8 mouse cellular contexts compared by ENCODE assay signal in the genomic region with DNA sequence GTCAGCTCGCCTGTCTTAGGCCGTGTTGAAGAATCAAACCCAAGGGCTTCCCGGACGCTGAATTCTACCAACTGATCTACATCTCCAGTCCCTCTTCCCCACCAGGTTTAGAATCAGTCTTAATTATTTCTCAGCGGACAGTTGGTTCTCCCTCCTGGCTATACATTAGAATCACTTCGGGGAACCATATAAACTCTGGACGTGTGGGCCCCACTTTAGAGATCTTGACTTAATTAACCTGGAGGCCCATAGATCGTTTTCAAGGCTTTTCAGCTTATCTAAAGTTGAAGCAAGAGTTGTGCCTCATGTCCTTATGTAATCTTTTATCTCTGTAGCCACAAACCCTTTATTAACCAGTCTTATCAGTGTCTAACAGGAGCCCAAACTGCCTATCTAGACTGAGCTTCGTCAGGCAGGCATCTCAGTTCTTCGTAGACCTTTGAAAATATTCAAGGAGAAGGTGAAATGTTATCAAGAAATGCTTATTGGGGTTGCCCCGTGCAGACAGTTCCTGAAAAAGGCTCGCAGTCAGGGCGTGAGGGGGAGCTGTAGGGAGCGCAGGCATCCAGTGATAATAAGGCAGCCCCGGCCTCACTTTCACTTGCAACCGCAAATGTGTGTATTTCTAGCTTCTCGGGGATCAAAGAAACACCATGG. TPM values are rescaled to one million over a fixed set of nuclear protein-coding genes. Genes with fewer than 3 reads are reported as not detected.
DNase-seq lines count a peak whose midpoint lies in the region; ATAC-seq and TF ChIP-seq lines count a peak whose summit lies in the region.

No protein-coding gene starts in this region.

- intact Hi-C loops in gastrocnemius, postnatal 14 days (cut with DNase I; ENCODE audit: low total_unique reads), result loop anchor here (2.0 kb wide), 1 partner anchor 178 kb away; no protein-coding TSS in a partner anchor

- H3K4me3 ChIP-seq in lung, postnatal 0 days (ENCODE audit: low read depth, low read length), result peak overlapping the region; percentile 75
- peak overlapping the region; percentile 89 for H3K4me3 ChIP-seq in embryonic facial prominence, embryonic 12.5 days
- H3K4me3 ChIP-seq in hindbrain, embryonic 16.5 days (ENCODE audit: low read length), result peak overlapping the region; percentile 91

- no peaks in the 10 kb centered on the region for H3K27me3 ChIP-seq in lung, postnatal 0 days (replicated peaks; ENCODE audit: insufficient read depth, low read length)
- H3K27me3 ChIP-seq in embryonic facial prominence, embryonic 12.5 days, result no peaks in the 10 kb centered on the region
- H3K27me3 ChIP-seq in hindbrain, embryonic 16.5 days (replicated peaks; ENCODE audit: control insufficient read depth, insufficient read depth, low read length), result no peaks in the 10 kb centered on the region

- TF ChIP-seq CTCF in lung, postnatal 0 days (IDR thresholded peaks at IDR 0.05), result peak; percentile 30

- no peaks in the 10 kb centered on the region for H3K9me3 ChIP-seq in lung, postnatal 0 days (ENCODE audit: low read length)
- H3K9me3 ChIP-seq in embryonic facial prominence, embryonic 12.5 days, result no peaks in the 10 kb centered on the region
- no peaks in the 10 kb centered on the region for H3K9me3 ChIP-seq in hindbrain, embryonic 16.5 days (ENCODE audit: control insufficient read depth, low read length)

- no peak for DNase-seq in lung, postnatal 0 days (ENCODE audit: low spot score)
- no peak for DNase-seq in lung, postnatal 14 days
- no peak for DNase-seq in gastrocnemius, postnatal 14 days
- DNase-seq in thymus, postnatal 4 days, result no peak

- ATAC-seq in lung, postnatal 0 days, result peak; percentile 42
- no peak for ATAC-seq in embryonic facial prominence, embryonic 12.5 days (ENCODE audit: insufficient number of reproducible peaks, insufficient read depth, low FRiP score, low TSS enrichment)
- ATAC-seq in hindbrain, embryonic 16.5 days, result peak; percentile 79
- peak; percentile 78 for ATAC-seq in megakaryocyte-erythroid progenitor cell, adult 5-6 weeks (replicated peaks; ENCODE audit: low FRiP score, low TSS enrichment, poor library complexity, severe bottlenecking)
- no peak for ATAC-seq in monocyte, adult 5-6 weeks (replicated peaks; ENCODE audit: insufficient number of reproducible peaks, low FRiP score, low TSS enrichment, poor library complexity, severe bottlenecking)

- H3K4me2 ChIP-seq in lung, postnatal 0 days (replicated peaks; ENCODE audit: low read depth, low read length), result peak overlapping the region; percentile 78
- peak overlapping the region; percentile 76 for H3K4me2 ChIP-seq in embryonic facial prominence, embryonic 12.5 days (replicated peaks)
- peak overlapping the region; percentile 72 for H3K4me2 ChIP-seq in hindbrain, embryonic 16.5 days (ENCODE audit: low read length)

- 5% methylated on average over 17 of the region's 17 CpGs for WGBS in lung, postnatal 0 days
- WGBS in embryonic facial prominence, embryonic 12.5 days, result 7% methylated on average over 17 of the region's 17 CpGs
- WGBS in hindbrain, embryonic 16.5 days, result 8% methylated on average over 17 of the region's 17 CpGs

- peak overlapping the region; percentile 51; the same call in 1 of the 2 replicates for H3K9ac ChIP-seq in lung, postnatal 0 days (replicated peaks; ENCODE audit: low read depth)
- H3K9ac ChIP-seq in embryonic facial prominence, embryonic 12.5 days, result peak overlapping the region; percentile 31
- H3K9ac ChIP-seq in hindbrain, embryonic 16.5 days (ENCODE audit: low read depth, low read length), result peak overlapping the region; percentile 91; the same call in 1 of the 2 replicates

- TF ChIP-seq EP300 in lung, postnatal 0 days (IDR thresholded peaks at IDR 0.05), result 0 out of 2 replicates have a peak, but pooled peaks have one; percentile 3

- H3K4me1 ChIP-seq in lung, postnatal 0 days (ENCODE audit: insufficient read depth, low read depth, low read length), result 0 out of 2 replicates have a peak, but pooled peaks cover 4% of the 10 kb centered on the region
- H3K4me1 ChIP-seq in embryonic facial prominence, embryonic 12.5 days, result peaks cover 7% of the 10 kb centered on the region
- H3K4me1 ChIP-seq in hindbrain, embryonic 16.5 days (ENCODE audit: control insufficient read depth, insufficient read depth, low read depth, low read length), result peaks cover 9% of the 10 kb centered on the region

- no peaks in the 10 kb centered on the region for H3K36me3 ChIP-seq in lung, postnatal 0 days (ENCODE audit: insufficient read depth, low read length)
- no peaks in the 10 kb centered on the region for H3K36me3 ChIP-seq in embryonic facial prominence, embryonic 12.5 days
- no peaks in the 10 kb centered on the region for H3K36me3 ChIP-seq in hindbrain, embryonic 16.5 days (ENCODE audit: control insufficient read depth, insufficient read depth, low read length)

- H3K27ac ChIP-seq in lung, postnatal 0 days (ENCODE audit: low read length), result no peak overlapping the region
- no peak overlapping the region for H3K27ac ChIP-seq in embryonic facial prominence, embryonic 12.5 days
- no peak overlapping the region for H3K27ac ChIP-seq in hindbrain, embryonic 16.5 days (ENCODE audit: low read depth, low read length)

RNA-seq across cellular contexts. Expression of gene Cep70, which starts 0.5 kb away (rescaled TPM):
- polyA plus RNA-seq in lung, postnatal 0 days (2015; fragmentation: Nextera tagmentation; extraction: Ambion mirVana), result 12.4 and 17.2 TPM in 2 replicates
- 49.1 and 51.4 TPM in 2 replicates for polyA plus RNA-seq in embryonic facial prominence, embryonic 12.5 days (2016; fragmentation: Nextera tagmentation; extraction: Ambion mirVana)
- polyA plus RNA-seq in hindbrain, embryonic 16.5 days (2015; fragmentation: Nextera tagmentation; extraction: Ambion mirVana), result 50.7 and 55.3 TPM in 2 replicates
- 42.2 and 54.3 TPM in 2 replicates for total RNA-seq in megakaryocyte-erythroid progenitor cell, adult 5-6 weeks (2014; fragmentation: Nextera tagmentation)
- 71.1 and 89.7 TPM in 2 replicates for total RNA-seq in megakaryocyte-erythroid progenitor cell, adult 5-6 weeks (2017)
- 24.1 to 37.1 TPM (median 29.0 TPM) in 3 replicates for total RNA-seq in monocyte, adult 5-6 weeks (2017)
- total RNA-seq in gastrocnemius, postnatal 14 days (2021), result 1 to 10 TPM; 1.3 to 1.6 TPM

RNA-seq across cellular contexts. Expression of gene Faiml, which starts 5.6 kb away (rescaled TPM):
- polyA plus RNA-seq in lung, postnatal 0 days (2015; fragmentation: Nextera tagmentation; extraction: Ambion mirVana), result not detected in 2 replicates
- polyA plus RNA-seq in embryonic facial prominence, embryonic 12.5 days (2016; fragmentation: Nextera tagmentation; extraction: Ambion mirVana), result not detected in 2 replicates
- polyA plus RNA-seq in hindbrain, embryonic 16.5 days (2015; fragmentation: Nextera tagmentation; extraction: Ambion mirVana), result not detected in 2 replicates
- not detected in 2 replicates for total RNA-seq in megakaryocyte-erythroid progenitor cell, adult 5-6 weeks (2014; fragmentation: Nextera tagmentation)
- total RNA-seq in megakaryocyte-erythroid progenitor cell, adult 5-6 weeks (2017), result not detected in 2 replicates
- not detected in 3 replicates for total RNA-seq in monocyte, adult 5-6 weeks (2017)
- not detected for total RNA-seq in gastrocnemius, postnatal 14 days (2021)

Comparison
In these comparisons a context has a peak if more than half of its experiments do, and no peak if none do; other contexts are left out.
1. ATAC-seq: peak in lung, postnatal 0 days (single experiment), hindbrain, embryonic 16.5 days (single experiment) and megakaryocyte-erythroid progenitor cell, adult 5-6 weeks (single experiment); none in embryonic facial prominence, embryonic 12.5 days (single experiment) and monocyte, adult 5-6 weeks (single experiment).
2. H3K9ac ChIP-seq: peak in every context shown above with its lines; median percentile 91 in hindbrain, embryonic 16.5 days; 51 in lung, postnatal 0 days; 31 in embryonic facial prominence, embryonic 12.5 days.
3. Peak in every context shown above with its lines, with median percentiles within 50 percentile points of each other: H3K4me2 ChIP-seq and H3K4me3 ChIP-seq.